Mouse (Mus musculus) cerebellum, adult 9-11 months (tissue): ENCODE data around the gene Gm17606.

ENCODE experiments used
- DNase-seq: peaks from one replicate; pipeline ENCODE4 v3.0.0; 2022

Gene Gm17606

DNA sequence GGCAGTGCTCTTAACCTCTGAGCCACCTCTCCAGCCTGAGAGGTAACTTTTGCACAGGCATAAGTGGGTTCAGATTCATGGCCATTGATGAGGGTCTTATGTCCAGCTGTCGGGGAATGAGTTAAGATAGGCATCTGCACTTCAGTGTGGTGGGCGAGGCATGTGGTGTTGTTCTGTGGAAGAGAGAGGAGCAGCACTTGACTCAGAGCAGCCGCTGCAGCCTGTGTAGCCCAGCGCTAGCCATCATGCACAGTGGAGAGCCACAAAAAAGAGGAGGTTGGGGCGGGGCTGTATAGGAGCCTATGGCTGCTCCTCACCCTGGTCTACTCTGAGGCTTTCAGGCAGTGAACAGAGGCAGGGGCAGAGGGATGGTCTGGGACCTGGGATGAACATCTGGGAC is 12.6 kb upstream of the Gm17606 start:
- DNase-seq = no peak

DNA sequence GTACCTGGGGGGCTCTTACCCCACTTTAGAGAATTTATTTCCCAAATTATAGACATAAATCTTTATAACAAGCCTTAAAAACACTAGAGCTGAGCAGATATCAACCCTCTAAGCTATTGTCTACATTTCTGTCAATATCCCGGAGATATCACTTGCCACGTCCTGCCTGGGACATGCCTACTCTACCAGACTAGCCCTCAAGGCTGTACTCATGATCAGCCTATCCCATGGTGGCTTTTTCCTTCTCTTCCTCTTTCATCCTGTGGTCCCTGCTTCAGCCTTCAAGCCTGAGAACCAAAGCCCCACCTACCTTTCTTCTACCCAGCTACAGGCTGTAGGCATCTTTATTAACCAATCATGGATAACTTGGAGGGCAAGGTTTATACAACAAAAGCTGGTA is 11.0 kb upstream of the Gm17606 start:
- no peak for DNase-seq

- no peak for DNase-seq
These were observed 10.0 kb upstream of the Gm17606 start for GRCm38 (mm10) chr14:54630583-54631239.

DNA sequence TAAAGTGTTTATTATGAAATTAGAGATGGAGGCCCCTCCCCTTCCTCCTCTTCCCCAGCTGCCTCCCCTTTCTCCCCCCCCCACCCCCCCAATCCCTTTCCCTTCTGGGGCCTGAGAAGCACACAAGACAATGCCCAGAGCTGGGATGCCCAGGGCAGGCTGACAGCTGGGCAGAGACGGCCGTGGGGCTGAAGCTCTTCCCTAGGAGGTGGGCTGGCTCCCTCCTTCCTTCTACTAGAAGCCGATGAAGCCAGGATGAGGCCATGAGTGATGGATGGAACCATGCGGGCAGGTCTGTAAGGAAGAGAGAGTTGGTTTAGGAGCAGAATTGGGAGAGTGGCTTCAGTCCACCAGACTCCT is 9.5 kb upstream of the Gm17606 start:
- no peak for DNase-seq

- no peak for DNase-seq
These were observed 8.5 kb upstream of the Gm17606 start for GRCm38 (mm10) chr14:54632252-54632651.

DNA sequence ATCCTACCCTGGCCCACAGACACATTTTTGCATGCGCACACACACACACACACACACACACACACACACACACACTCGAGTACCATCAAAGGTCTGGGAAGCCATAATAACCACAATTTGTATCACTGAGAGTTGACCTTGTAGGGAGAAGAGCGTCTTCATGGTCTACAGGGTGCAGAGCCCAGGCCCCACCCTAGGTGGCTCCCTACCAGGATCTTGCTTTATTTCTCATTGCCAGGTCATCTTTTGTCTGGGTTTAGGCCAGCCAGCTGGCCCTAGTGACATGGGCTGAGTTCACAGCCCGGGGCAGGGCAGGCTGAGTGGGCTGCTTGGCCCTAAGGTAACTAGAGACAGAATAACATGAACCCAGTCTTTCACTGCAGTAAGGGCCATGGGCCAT is 6.6 kb upstream of the Gm17606 start:
- DNase-seq = no peak

DNA sequence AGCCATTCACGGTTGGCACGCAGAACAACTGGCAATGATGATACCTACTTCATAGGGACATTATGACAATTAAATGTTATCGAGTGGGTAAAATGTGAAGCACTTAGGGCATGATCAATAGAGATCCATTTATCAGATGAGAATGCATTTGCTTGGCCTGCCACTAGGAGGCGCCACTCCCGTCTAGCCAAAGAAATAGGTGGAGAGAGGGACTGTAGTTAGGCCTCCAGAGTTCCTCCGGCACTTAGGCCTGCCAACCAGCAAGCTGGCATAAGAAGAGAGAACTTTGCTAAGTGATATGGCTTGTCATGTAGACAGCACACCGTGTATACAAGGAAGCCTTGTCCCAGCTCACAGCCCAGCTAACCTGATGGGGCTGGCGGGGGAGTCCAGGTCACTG is 3.8 kb upstream of the Gm17606 start:
- no peak for DNase-seq

DNA sequence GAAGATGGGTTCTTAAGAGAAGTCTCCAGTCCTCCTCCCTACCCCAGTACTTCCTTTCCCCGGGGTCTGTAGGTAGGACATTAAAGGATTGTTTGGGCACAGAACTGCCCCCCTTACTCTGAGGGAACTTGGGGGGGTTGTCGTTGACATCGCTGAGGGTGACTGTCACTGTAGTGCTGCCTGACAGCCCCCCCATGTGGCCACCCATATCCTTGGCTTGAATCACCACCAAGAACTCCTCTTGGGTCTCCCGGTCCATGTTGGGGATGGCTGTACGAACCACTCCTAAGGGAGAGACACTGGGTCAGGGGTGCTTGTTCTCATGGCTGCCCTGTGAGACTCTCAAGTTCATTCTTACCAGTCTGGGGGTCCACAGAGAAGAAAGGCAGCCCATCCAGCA is 2.5 kb upstream of the Gm17606 start:
- DNase-seq = peak; percentile 12

DNA sequence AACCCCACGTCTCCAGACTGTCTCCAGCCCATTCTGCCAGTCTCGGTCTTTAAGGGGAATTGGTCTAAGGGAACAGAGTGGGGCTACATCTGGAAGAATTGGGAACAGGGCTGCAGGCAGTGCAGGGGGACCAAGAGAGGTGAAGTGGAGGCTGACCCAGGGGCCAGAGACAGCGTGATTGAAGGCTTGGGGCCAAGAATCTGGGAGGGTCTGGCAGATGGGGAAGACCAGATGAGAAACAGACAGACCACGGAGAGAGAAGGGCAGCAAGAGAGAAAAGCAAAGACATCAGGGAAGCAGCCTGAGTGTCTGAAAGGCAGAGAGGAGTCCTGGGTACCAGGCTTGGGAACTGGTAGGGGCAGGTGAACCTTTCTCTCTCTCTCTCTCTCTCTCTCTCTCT is 631 bp upstream of the Gm17606 start:
- DNase-seq = no peak

GRCm38 (mm10) chr14:54641305-54641969 is 685 bp downstream of the Gm17606 start, which contains the start of gene Cdh24:
TSS of gene Cdh24 (minus strand) at chr14:54641364.
- peak; percentile 83 for DNase-seq

GRCm38 (mm10) chr14:54642224-54642944 is 1.6 kb downstream of the Gm17606 start:
- DNase-seq = peak; percentile 42

- no peak for DNase-seq
These were observed 2.3 kb downstream of the Gm17606 start for GRCm38 (mm10) chr14:54643011-54643410.

GRCm38 (mm10) chr14:54644294-54644693 is 3.5 kb downstream of the Gm17606 start:
- DNase-seq = no peak

DNA sequence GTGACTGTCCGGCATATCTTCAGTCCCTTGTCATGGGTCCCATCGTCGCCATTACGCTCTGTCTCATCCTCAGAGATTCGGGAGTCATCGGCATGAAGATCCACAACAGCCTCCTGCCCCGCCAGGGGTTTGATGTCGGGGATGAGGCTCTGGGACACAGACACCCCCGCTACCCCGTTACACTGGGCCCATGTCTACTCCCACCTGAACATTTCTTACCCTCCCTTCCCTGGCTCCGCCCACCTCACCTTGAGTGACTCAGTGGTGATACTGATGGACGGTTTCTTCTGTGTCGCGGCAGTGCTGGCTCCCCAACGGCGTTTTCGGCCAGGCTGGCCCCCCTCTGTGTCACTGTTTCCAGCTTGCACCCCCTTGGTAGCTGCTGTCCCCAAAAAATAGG is 5.7 kb downstream of the Gm17606 start:
- peak; percentile 39 for DNase-seq

- DNase-seq = no peak
These were observed 6.3 kb downstream of the Gm17606 start for GRCm38 (mm10) chr14:54646898-54647636.

GRCm38 (mm10) chr14:54647900-54648299 is 7.1 kb downstream of the Gm17606 start:
- DNase-seq = no peak

GRCm38 (mm10) chr14:54650621-54651454 is 10.1 kb downstream of the Gm17606 start:
- DNase-seq = peak; percentile 85

DNA sequence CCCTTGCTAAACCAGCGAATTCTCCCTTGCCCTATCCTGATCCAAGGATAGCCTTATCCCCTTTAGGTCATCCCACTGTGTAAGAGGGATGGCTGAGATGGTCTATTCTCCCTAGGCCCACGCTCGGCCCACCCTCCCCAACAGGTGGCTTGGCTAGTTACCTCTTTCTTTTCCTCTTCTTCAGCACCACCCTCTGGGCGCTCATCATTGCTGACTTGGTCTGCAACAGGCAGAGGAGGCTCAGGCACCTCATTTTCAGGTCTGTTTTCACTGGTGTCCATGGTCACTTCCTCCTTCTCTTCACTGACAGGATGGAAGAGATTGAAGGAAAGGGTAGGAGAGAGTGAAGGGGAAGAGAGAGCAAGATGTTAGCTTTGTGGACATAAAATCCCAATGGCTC is 10.8 kb downstream of the Gm17606 start:
- no peak for DNase-seq

- no peak for DNase-seq
These were observed 12.0 kb downstream of the Gm17606 start for GRCm38 (mm10) chr14:54652787-54653186.

- peak; percentile 86 for DNase-seq
These were observed 12.7 kb downstream of the Gm17606 start for GRCm38 (mm10) chr14:54653496-54653895.

DNA sequence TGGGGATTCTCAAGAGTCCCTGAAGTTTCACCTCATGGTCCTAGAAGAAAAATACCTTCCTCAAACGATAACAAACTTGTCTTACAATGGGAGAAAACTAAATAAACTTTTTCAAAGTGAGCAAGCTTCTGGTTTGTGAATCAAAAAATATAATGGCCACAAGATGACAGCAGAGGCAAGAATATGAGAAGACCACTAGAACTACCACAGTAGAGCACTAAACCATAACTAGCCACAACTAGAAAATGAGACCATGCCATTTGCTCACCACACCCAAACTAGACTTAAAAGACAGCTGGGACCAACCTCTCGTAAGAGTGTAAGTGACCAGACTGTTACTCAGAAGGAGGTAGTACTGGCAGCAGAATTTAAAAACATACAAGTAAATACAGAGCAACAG is 19.3 kb downstream of the Gm17606 start:
- DNase-seq = no peak

DNA sequence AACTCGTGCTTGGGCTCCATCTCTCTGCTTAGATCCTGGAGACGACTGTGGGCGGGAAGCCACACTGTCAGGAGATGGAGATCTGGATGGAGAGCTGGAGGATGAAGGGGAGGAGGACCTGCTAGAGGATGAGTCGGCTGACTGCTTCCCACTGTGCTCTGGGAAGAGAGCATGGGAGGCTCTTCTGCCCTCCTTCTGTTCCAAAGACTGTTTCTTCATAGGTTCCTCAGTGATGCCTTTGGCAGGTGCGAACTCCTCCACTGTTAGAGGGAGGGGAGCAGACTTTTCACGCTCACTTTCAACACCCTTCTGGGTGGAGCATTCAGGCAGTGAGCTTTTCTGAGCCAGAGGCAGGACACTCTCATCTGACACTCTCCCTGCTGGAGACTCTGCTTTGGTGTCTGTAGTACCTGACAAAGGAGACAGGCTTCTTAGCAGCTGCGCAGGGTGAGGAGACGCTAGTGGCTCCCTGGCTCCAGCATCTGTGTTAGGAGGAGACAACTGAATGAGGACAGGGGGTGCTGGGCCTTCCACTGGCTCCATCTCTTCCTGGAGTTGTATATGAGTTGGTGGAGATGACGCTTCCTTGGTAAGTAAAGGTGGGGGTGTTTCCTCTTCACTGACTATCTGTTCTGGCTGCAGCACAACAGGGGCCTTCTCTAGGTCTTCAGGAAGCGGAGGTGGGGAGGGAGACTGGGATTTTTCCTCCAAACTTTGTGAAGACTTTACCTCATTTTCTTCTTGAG is 23.9 kb downstream of the Gm17606 start:
- DNase-seq = peak; percentile 33
